Mouse (Mus musculus) activated CD4-positive, CD25-positive, alpha-beta regulatory T cell, adult 4 months (primary cell): ENCODE measurements at regions not wholly inside any gene's neighbourhood (a gene's known extent, or its start where the extent isn't known, plus 50 kb on each side); places are given as distances from the start of the nearest gene placed in this dataset.

Experiments
- ATAC-seq: one replicate; pipeline ENCODE4 v1.8.0; 2017

DNA sequence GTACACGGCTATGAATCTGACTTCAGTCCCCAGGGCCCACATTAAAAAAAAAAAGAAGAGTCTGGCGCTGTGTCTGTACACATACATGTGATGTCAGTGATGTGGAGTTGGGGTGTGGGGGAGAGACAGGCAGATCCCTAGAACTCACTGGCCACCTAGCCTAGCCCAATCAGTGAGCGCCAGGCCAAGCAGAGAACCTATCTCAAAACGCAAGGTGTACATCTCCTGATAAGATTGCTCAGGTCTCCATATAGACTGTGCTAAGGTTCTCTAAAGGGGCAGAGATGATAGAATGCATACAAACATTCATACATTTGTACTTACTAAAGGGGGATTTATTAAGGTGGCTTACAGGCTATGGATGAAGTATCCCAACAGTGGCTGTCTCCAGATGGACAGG, 225.5 kb upstream of the Hs6st1 start:
- no peak for ATAC-seq

DNA sequence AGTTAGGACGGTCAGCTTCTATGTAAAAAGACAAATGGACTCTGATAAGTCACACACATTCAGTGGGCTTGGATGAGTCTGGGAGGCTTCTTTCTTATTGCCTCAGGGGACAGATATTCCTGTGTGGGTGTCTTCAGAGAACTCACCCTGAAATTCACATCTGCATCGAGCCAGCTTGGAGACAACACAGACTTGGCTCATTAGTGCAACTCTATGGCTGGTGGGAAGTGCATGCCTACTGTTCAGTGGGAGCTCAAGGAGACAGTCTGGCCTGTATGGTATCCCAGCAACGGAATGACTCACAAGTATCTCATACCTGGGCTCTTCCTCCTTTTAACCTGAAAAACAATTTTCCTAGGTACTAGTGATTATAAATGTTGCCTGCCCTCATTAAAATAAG, 224.6 kb upstream of the Hs6st1 start:
- ATAC-seq: no peak

DNA sequence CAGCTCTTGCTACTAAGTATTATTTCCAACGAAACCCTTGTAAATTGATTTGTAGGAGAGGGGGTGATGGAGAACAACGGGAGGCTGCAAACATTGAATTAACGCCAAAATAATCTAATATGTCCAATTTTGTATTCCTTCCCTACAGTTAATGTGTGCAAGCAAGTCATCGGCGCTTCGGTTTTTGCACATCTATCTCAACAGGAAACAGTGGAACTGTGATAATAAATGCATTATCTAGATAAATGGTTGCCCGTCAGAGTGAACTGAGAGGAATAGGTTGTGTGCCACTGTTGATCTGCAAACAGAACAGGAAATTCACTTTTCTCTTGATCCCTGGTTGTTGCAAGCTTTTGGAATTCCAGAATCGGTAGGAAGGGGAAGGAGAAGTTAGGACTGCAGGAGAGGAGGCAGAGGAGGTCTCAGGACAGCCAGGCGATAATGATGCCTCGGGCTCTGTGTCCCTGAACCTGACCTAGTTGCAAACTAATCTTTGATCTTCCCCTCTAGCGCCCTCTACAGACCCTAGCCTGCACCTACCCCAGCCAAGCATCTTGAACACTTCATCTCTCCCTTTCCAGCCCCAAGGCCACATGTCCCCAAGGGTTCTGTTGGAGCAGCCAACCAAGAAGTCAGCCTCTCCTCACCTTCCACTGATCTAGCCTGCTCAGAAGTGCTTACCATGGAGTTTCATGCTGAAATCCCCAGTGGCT, 221.8 kb upstream of the Hs6st1 start:
- no peak for ATAC-seq

DNA sequence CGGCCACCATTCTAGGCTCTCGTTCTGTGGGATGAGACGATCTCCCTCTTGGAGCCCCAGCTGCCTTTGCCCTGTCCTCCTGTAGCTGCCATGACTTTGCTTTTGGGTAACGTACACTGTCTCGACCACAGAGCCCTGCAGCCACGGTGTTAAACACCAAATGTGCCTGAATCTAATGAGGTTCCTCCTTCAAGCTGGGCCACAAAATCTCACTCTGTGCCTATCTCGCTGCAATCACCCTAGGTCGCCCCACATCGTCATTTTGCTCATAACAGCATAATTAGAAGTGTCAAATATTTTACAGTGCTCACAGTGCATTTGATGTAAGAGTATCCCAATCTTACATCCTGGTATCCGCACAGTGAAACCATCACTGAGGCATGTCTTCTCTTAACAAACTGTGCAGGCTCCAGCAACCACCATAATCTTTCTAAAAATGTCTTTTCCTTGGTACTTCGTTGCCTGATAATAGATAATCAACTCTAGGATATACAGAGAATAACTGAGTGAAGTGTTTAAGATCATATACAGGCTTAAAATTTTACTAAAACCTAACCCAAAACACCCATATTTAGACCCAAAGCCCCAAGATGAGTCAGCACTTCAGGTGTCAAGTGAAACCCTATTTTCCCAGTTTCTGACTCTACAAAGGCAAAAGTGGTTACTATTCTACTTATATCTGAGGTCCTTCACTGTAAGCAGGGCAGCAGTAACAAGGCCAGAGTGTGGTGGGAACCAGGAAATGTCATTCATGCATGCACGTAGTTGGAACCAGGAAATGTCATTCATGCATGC, 219.8 kb upstream of the Hs6st1 start:
- ATAC-seq: no peak

DNA sequence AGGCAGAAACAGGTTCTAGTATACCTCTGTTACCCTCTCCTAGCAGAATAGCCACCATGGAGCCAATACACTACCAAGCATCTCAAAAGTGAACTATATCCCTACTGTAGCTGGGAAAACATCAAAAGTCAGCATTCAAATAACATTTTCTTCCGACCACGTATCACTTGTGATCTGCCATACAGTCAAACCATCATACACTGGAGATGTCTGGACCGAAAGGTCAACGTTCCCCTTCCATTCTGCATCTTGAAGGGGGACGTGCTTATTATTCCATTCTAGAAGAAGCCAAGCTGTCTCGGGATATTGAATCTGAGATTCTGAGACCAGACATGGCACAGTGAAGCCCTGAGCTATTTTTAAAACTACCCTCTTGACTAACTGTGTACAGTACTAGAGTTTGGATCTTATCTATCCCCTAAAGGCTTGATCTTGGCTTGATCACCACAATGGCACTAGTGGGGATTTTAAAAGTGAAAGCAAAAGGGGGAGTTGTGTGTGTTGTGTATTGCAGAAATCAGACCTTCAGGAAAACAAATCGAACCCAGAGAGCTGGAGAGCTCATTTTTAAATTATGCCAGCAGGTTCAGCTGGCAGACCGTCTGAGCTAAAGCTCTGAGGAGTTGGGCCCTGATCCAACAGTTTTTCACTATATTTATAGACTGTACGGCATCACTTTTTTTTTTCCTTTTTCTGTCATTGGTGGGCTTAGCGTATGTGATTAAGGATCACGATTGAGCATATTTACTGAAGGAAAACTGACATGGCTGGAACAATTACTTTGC, 218.6 kb upstream of the Hs6st1 start:
- ATAC-seq: no peak

DNA sequence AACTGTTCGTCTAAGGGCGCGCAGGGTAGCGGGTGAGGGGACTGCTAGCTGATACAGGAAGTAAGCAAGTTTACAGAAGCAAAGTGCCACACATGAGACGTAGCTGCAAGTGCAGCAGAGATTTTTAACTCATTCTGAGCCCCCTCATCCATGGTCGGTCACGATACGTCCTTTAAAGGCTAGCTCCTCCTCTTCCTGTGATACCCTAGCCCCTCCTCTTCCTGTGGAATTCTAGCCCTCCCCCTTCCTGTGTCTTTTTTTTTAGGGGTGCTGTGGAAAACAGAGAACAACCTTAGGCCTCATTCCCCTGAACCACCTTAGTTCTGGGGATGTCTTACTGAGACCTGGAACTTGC, 218.0 kb upstream of the Hs6st1 start:
- no peak for ATAC-seq

DNA sequence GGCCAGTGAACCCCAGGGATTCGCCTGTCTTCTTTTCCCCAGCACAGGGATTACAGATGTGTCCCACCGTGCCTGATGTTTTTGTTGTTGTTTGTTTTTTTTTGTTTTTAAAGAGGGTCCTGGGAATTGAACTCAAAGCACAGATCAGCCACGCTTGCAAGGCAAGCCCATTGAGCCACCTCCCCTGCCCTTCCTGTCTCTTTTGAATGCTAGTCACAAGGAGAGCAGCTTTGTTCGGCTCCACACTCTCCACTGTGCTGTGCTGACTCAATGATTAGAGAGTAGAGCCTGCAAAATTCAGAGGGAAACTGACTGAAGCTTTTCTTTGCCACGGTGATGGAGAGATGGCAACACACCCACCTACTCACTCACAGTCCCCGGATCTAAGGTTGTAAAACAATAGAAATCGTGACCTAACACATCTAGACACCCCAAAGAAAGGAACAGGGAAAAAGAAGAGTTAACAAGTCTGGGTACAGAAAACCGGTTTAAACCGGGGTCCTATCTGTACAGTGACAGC, 217.6 kb upstream of the Hs6st1 start:
- ATAC-seq: no peak

DNA sequence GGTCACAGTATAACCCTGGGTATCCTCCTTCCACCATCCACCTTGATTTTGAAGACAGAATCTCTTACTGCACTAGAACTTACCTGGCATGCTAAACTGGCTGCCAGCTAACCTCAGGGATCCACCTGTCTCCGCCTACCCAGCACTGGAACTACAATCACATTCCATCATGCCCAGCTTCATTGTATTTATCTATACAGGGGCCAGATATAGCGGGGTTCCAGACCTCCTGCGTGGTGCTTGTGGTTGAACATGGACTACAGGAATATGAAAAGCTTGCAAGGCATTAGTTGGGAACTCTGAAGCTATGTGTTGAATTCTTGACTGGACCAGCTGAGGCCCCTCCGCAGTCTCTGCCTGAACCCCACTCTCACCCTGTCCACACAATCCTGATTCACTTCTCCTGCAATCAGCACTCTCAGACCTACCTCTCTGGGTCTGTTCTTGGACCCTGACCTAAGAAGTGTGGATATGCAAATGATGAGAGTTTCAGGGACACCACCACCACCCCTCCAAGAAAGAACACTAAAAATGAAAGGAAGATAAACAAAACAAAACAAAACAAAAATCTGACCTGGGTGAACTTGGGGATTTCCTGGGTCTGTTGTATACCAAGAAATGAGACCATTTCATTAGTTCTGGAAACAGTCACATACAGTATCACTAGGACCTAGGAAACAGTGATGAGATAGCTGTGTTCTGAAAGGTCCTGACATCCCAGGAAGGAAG, 216.4 kb upstream of the Hs6st1 start:
- ATAC-seq: no peak

DNA sequence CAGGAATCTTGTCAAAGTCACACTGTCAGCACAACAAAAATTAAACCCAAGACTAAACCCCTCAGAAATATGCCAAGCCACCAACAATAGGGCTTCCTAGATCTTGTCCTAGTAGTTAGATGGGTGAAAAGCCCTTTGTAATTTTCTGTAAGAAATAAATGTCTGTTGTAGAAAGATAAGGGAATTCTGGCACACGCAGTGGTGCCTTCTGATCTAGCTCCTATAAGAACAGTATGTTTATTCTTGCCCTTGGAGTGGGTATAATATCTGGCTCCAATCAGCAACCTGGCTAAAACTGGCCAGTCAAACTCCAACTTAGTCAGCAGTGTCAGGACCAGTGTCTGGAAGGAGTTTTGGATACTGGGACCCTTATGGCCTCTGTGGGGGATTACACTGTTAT, 215.2 kb upstream of the Hs6st1 start:
- no peak for ATAC-seq

DNA sequence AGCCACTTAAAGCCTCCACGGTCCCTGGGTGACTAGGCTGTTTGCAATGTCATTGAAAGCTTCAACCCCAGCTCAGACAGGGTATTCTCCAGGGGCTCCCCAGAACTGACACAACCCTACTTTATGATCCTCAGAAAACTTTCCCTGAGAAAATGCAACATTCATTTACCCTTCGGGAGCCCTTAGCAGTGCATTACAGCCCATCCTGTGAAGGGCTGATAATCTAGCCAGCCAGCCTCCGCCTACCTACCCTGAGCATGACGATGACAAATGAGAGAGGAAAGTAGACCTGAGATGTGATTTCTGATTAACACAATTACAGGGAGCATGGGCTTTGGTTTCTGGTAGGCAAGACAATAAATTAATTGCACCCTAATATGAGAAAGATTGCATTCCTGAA, 212.6 kb upstream of the Hs6st1 start:
- ATAC-seq: no peak

DNA sequence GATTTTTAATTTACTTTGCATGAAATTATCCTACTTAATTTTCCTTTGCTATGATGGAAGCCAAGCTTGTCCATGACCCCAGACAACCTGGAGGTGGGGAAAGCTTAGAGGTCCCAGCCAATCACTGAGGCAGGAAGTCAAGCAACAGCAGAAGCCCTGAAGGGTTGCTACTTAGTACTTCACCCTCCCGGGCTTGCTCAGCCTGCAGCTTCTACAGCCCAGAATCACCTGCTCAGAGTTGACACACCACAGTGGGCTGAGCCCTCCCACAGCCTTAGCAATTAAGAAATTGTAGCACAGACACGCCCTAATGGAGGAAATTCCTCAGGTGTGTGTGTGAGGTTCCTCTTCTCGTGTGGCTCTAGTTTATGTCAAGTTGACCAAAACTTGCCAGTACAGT, 209.9 kb upstream of the Hs6st1 start:
- no peak for ATAC-seq

DNA sequence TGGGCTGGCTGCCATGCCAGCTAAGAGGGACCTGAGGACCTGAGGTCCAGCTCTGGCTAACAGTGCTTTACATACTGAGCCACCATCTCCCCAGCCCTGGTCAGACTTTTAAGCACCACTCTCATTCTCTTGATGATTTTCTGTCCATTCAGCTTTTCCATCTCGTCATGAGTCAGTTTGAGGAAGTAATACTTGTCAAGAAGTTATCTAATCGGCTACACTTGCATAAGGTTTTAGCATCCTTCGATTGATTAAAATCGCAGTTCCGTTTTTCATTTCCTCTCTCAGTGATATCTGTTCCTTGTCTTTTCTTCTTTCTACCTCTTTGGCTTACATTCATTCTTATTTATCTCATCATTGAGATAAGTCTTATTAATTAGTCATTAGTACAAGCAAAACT, 207.4 kb upstream of the Hs6st1 start:
- peak; percentile 15 for ATAC-seq

DNA sequence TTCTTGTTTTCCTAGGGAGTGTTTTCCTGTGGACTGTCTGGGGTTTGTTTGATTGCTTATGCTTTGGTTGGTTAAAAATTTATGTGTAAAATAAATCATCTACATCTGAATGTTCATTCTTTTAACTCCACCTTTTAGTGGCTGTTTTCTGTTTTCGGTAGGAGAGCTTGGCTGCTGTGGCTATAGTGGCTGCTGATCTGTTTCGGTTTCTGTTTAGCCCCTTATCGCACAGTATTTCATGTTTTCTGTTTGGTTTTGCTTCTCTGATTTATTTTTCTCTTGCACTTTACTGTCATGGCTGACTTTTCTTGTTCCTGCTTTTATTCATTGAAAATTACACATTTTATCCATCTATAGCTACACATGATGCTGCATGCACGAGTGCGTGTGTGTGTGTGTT, 206.0 kb upstream of the Hs6st1 start:
- ATAC-seq: peak; percentile 80

DNA sequence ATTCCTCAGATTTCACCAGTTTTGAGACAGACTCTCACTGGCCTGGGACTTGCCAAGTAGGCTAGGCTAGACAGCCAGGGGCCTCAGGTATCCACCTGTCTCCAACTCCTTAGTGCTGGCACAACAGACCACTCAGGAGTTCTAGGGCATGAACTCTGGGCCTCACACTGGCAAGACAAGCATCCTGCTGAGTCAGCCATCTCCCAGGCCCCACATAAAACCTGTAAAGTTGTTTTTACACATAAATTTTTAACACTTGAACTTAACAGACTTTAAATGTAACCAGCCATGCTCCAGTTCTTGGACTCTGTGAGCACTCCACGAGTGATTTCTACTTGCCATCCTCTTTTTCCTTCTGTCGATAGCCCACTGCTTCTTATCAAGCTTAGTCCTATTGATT, 205.5 kb upstream of the Hs6st1 start:
- ATAC-seq: peak; percentile 9

DNA sequence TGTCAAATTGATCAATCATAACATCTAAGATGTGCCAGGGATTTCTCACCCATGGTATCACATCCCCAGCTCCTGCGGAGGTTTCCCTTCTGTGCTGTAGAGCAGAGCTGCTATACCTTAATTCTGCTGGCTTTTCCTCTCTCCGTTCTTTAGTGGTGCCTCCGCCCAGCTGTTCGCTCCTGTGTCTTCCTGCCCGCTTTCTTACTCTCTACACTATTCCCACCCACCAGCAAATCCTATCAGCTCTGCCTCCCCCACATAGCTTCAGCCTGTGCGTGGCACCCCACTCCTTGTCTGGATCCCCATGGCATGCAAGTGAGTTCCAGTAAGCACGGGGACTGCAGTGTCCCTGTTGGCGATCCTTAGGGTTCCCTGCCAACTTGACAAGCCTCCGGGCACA, 204.0 kb upstream of the Hs6st1 start:
- no peak for ATAC-seq

DNA sequence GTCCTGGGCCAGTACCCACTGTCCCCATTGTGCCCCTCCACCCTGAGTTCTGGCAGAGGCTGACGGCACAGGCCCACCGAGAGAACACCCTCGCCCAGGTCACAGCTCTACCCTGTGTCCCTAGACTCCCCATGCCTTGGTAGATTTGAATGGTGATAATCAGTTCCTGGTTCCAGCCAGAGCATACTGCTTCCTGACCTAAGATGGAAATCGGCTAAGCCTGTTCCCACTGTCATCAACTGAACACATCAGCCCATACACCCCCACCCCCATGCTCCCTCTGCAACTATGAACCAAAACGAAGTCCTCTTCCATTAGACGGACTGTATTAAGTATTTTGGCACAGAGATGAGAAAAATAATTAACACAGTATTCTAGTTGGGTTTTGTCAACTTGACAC, 202.9 kb upstream of the Hs6st1 start:
- ATAC-seq: no peak

DNA sequence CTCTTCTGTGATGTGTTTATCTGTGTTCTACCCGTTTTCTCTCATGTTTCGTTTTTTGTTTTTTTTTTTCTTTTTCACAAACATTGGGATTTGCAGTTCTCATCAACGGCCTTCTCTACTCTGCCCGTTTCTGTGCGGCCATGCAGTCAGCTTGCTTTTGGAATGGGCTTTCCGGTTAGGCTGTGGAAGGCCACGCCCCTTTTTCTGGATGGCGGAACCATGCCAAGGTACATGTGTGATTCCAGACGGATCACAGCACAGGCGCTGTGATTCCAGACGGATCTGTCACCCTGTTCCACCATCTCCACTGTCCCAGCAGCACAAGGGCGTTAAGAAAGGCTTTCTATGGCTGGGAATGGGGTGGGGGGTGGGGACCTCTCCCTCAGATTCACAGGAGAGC, 201.6 kb upstream of the Hs6st1 start:
- no peak for ATAC-seq

DNA sequence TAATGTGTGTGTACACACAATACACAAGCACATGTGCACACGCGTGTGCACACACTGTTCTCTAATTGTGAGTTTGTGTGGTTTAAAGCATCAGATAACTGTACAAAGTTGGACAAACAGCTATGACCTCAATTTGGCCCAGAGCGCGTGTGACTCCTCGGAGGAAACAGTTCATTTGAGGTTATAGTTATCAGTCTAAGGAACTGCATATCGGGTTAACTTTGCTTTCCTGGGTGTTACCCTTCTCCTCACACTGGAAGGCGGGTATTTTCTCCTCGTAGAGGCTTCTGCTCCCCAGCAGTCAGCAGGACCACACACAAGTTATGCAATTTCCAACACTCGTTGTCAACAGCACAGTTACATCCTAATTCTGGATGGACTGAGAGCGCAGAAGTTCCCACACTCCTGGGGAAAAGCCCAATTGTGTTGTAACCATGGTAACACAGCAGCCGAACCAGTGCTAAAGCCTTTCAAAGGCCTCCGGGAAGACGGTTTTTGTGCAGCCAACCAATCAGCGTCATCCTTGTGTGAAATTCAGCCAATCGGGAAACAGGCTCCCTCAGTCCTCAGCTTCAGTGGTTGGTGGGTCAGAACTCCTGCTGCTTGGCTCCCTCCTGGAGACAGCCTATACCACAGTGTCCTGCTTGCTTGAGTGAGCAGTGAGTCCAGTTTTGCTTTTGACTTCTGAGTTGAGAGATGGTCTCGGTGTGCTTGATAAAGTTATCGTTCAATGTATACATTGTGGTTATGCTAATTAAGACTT, 198.6 kb upstream of the Hs6st1 start:
- peak; percentile 54 for ATAC-seq

DNA sequence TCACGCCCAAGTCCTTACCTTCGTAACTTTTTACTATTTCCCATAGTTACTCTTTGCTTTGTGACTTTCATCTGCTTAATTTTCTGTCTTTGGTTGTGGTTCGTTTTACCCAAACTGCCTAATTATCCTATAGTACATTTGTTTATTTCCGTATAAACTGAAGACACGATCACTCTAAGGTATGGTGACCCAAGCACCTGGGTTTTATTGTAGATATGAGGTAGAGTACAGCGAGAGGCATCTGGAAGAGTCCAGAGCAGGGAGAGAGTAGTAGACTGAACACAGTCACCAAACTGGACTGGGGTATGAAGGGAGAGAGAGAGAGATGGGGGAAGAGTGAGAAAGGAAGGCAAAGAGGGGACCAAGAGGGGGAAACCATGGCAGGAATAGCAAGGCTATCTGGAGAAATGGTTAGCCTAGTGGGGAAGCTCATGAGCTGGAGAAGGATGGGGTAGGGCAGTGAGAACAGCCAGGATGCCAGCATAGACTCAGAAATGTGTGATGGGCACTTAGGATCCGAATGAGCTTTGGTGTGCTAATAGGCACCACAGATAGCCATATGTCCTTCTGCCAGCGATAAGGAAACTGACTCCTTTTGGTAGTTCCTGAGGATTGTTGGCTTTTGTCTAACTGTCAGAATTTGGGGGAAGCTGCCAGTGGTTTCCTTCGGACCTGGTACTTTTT, 197.9 kb upstream of the Hs6st1 start:
- no peak for ATAC-seq

DNA sequence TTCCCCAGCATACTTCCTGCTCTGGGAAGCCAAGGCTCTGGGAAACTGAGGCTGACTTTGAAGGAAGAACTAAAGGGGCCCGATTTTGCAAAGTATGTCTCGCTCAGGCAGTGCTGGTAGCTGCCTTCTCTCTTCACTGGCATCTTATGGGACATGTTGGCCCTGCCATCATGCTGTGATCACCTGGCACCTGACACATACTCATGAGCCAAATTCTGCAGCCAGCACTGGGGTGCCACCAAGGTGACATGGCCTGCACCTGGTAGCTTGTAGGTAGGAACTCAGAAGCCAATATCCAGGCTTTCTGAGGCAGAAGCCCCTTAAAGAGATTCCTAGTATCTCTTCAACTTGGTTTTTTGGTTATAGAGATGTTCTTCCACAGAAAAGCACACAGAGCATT, 195.2 kb upstream of the Hs6st1 start:
- no peak for ATAC-seq

DNA sequence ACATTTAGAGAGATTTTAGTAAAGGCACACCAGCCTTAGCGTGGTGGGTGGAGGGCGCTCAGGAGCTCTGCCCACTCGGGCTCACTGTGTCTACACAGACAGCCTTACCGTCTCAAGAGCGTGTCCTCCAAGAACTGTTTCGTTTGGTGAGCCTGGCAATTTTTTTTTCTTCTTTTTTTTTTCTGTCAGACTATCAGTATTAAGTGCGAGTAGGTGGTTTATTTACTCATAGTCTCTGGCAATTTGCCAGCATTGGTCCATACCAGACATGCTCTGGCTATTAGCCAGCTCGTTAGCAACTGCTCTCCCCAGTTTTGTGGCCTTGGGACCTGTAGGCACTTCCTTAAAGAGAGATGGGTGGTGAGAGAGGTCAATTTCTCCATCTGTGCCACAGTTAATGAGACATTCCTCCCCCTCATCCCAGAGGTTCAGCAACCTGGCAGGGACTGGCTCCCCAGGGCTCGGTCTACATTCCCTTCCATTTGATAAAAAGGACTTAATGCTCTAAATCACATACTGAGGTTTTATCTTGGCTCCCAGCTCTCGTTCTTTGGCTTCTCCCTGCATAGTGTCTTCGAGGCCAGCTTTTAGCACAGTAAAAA, 192.9 kb upstream of the Hs6st1 start:
- no peak for ATAC-seq
